Mouse (Mus musculus) liver, postnatal 0 days (tissue): ENCODE data around the gene Fam3c. TPM values are rescaled to one million over a fixed set of nuclear protein-coding genes. Genes with fewer than 3 reads are reported as not detected.
A peak's percentile ranks its signal among the peaks of the same experiment; 100 is the strongest.

Experiments used
- ATAC-seq: fragments of 200-750 bp; cut with Nextera tagmentation; 2 replicates; pipeline ENCODE4 v1.8.0; 2017; ENCODE audit warnings: mild to moderate bottlenecking, moderate library complexity
- DNase-seq: peaks from one replicate; pipeline ENCODE4 v3.0.0-alpha.2; 2016
- H3K27ac ChIP-seq: fragments of 300-500 bp; sonication (generic); 2 replicates; pipeline ENCODE4 v1.5.1; 2014; ENCODE audit warnings: antibody characterized with exemption, moderate library complexity, mild to moderate bottlenecking, low read depth
- H3K27me3 ChIP-seq: fragments of 300-500 bp; sonication (generic); 2 replicates; pipeline ENCODE4 v1.6.1; 2014; ENCODE audit warnings: low read length, control low read depth, mixed read lengths; ENCODE audit not compliant: insufficient read depth
- H3K36me3 ChIP-seq: fragments of 300-500 bp; sonication (generic); replicated peaks from 2 replicates; pipeline ENCODE4 v1.6.1; 2014; ENCODE audit warnings: mild to moderate bottlenecking, control low read depth, low read length, moderate library complexity, mixed read lengths; ENCODE audit not compliant: insufficient read depth
- H3K4me1 ChIP-seq: fragments of 300-500 bp; sonication (generic); 2 replicates; pipeline ENCODE4 v1.6.1; 2014; ENCODE audit warnings: antibody characterized with exemption, mild to moderate bottlenecking, control low read depth; ENCODE audit not compliant: insufficient read depth
- H3K4me2 ChIP-seq: fragments of 300-500 bp; sonication (generic); 2 replicates; pipeline ENCODE4 v1.6.1; 2014; ENCODE audit warnings: low read depth, mild to moderate bottlenecking, low read length, moderate library complexity, mixed read lengths
- H3K4me3 ChIP-seq: fragments of 300-500 bp; sonication (generic); 2 replicates; pipeline ENCODE4 v1.5.1; 2014; ENCODE audit warnings: low read depth, low read length
- H3K9ac ChIP-seq: fragments of 300-500 bp; sonication (generic); replicated peaks from 2 replicates; pipeline ENCODE4 v1.6.1; 2014; ENCODE audit warnings: mild to moderate bottlenecking, moderate library complexity
- H3K9me3 ChIP-seq: fragments of 300-500 bp; sonication (generic); 2 replicates; pipeline ENCODE4 v1.6.1; 2016; ENCODE audit warnings: mild to moderate bottlenecking, control low read depth, low read length, mixed read lengths
- CTCF ChIP-seq: sonication (generic); IDR thresholded peaks from 2 replicates; pipeline ENCODE4 v1.5.1; 2016; ENCODE audit warnings: antibody characterized with exemption, low read depth
- EP300 ChIP-seq: IDR thresholded peaks from 2 replicates; pipeline ENCODE4 v1.6.1; 2016; ENCODE audit warnings: antibody characterized with exemption, low read depth, mild to moderate bottlenecking
- WGBS: fragments of 180-500 bp; shearing (Covaris S2); extraction: QIAGEN DNeasy Blood & Tissue Kit; methylation state at CpG from one replicate; pipeline ENCODE4 v1.1.7; 2014; ENCODE audit not compliant: insufficient replicate concordance; 5-methylcytosine and 5-hydroxymethylcytosine counted together
- polyA plus RNA-seq: library from polyadenylated mRNA; unstranded; fragments of >200 nt; fragmentation: Nextera tagmentation; extraction: Ambion mirVana; gene quantifications from 2 replicates; pipeline ENCODE4 v1.2.1, GENCODE M21; 2015

Fam3c gene
- polyA plus RNA-seq = 32.6 and 38.2 TPM in 2 replicates

DNA sequence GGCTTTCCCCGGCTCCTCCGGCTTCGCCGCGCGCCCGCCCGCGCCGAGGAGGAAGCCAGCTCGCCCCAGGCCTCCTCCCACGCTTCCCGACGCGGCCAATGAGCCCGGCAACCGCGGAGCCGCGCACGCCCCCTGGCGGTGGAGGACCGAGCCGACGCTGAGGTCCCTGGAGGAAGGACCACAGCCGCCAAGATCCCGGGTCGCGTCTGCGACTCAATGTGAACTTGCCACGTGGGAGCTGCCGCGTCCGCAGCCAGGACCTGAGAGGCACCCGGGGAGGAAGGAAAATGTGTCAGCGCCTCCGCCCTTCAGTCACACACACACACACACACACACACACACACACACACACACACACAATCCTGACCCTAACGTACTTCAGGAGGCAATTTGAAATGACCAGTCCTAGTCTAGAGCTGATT is at the start of gene Fam3c:
Fam3c (minus strand) TSS at position 158 of the 422 bp plus-strand sequence.
- ATAC-seq = peak; percentile 93
- peak within 1 kb of the TSS; percentile 79 for H3K9ac ChIP-seq
- TF ChIP-seq CTCF (peak; percentile 96), EP300 (no peak)

DNA sequence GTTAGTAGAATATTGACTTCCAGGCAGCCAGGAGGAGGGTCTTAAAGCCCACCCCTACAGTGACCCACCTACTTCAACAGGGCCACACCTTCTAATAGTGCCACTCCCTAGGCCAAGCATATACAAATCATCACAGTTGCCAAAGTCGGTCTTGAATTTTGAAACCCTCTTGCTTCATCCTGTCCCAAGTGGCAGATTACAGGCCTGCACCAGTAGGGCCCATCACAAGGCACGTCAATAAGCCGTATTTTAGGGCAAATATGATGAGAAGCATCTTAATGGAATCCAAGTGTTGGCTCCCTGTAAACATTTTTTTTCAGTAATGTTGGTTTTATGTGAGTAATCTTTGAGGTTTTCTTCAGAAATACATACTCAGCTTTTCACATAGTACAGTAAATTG is 49.0 kb upstream of the Fam3c start:
- Histone ChIP-seq H3K36me3 (no peaks in the 10 kb centered on the region), H3K4me1 (no peaks in the 10 kb centered on the region), H3K9me3 (no peaks in the 10 kb centered on the region), H3K27ac (no peak overlapping the region), H3K27me3 (no peaks in the 10 kb centered on the region), H3K9ac (no peak overlapping the region), H3K4me2 (no peak overlapping the region), H3K4me3 (no peak overlapping the region)
- WGBS = 65% methylated on average over 3 of the region's 3 CpGs
- TF ChIP-seq CTCF (no peak), EP300 (no peak)
- ATAC-seq (no peak), DNase-seq (no peak)

More for the DNA sequence above, at the start of gene Fam3c:
- Histone ChIP-seq H3K4me2 (peak within 1 kb of the TSS; percentile 84), H3K4me3 (peak within 1 kb of the TSS; percentile 71), H3K27ac (peak within 1 kb of the TSS; percentile 83), H3K36me3 (no peaks in the 10 kb centered on the region), H3K4me1 (peaks cover 27% of the 10 kb centered on the region), H3K27me3 (no peaks in the 10 kb centered on the region), H3K9me3 (0 out of 2 replicates have a peak, but pooled peaks cover 3% of the 10 kb centered on the region)
- WGBS = under 1% methylated on average over 30 of the region's 38 CpGs
- peak; percentile 95 for DNase-seq

GRCm38 (mm10) chr6:22403736-22404135 is 47.7 kb upstream of the Fam3c start:
- TF ChIP-seq CTCF (no peak), EP300 (no peak)
- Histone ChIP-seq H3K27ac (no peak overlapping the region), H3K4me3 (no peak overlapping the region), H3K9ac (no peak overlapping the region), H3K4me1 (no peaks in the 10 kb centered on the region), H3K9me3 (no peaks in the 10 kb centered on the region), H3K36me3 (no peaks in the 10 kb centered on the region), H3K27me3 (no peaks in the 10 kb centered on the region), H3K4me2 (no peak overlapping the region)
- ATAC-seq = no peak
- WGBS = 74% methylated on average over 5 of the region's 5 CpGs
- no peak for DNase-seq

DNA sequence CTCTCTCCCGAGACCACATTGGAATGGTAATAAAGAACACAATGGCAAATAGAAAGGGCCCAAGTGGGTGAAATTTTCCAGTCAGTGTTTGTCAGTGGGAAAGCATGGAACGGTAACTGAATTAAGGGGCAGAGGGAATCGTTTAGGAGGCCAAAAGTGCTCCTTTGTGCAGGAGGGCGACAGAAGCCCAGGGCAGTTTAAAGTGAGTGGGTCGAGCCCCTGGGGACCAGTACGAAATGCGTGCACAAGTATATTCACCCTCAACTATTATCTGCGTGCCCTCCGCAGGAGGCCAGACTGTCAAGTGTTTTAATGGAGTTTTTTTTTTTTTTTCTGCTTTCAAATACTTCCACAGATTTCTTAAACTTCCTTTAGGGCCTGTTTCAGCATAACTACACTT is 47.3 kb upstream of the Fam3c start:
- H3K9me3 ChIP-seq = no peaks in the 10 kb centered on the region
- H3K4me1 ChIP-seq = no peaks in the 10 kb centered on the region
- no peak overlapping the region for H3K4me2 ChIP-seq
- 79% methylated on average over 9 of the region's 9 CpGs for WGBS
- no peak overlapping the region for H3K4me3 ChIP-seq
- no peak overlapping the region for H3K9ac ChIP-seq
- H3K27me3 ChIP-seq = no peaks in the 10 kb centered on the region
- DNase-seq = no peak
- ATAC-seq = no peak
- TF ChIP-seq CTCF = no peak
- no peaks in the 10 kb centered on the region for H3K36me3 ChIP-seq
- no peak overlapping the region for H3K27ac ChIP-seq

DNA sequence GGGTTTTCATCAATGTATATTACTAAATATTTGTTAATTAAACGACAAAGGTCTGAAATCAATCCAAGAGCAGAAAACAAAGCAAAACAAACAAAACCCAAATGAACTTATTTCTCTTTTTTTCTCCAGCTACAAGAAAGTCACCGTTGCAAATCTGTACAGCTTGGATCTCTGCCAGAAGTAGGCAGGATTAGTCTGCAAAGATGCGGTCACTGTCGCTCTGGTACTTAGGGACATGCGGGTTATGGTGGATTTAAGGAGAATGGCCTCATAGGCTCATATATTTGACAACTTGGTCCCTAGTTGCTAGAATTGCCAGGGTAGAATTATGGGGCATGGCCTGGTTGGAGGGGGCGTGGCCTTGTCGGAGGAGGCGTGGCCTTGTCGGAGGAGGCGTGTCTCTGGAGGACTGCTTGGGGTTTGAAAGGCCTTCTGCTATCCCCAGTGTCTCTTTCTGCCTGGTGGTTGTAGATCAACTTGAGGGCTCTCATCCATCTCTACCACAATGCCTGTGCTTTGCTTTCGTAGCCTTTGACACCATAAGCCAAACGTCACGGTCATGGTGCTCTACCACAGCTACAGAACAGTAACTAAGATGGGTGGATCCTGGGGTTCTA is 46.6 kb upstream of the Fam3c start:
- DNase-seq = peak; percentile 30
- 77% methylated on average over 13 of the region's 13 CpGs for WGBS
- no peaks in the 10 kb centered on the region for H3K9me3 ChIP-seq

GRCm38 (mm10) chr6:22402037-22402436 is 46.0 kb upstream of the Fam3c start:
- H3K4me3 ChIP-seq = no peak overlapping the region
- ATAC-seq (no peak), DNase-seq (no peak)
- H3K9ac ChIP-seq = no peak overlapping the region
- H3K4me2 ChIP-seq = no peak overlapping the region
- WGBS = 56% methylated on average over 5 of the region's 5 CpGs
- H3K4me1 ChIP-seq = no peaks in the 10 kb centered on the region
- no peaks in the 10 kb centered on the region for H3K27me3 ChIP-seq
- H3K36me3 ChIP-seq = no peaks in the 10 kb centered on the region
- H3K27ac ChIP-seq = no peak overlapping the region
- TF ChIP-seq EP300 = no peak
- no peak for TF ChIP-seq CTCF
- no peaks in the 10 kb centered on the region for H3K9me3 ChIP-seq

More for the DNA sequence above, 46.6 kb upstream of the Fam3c start:
- Histone ChIP-seq H3K4me2 (no peak overlapping the region), H3K9ac (no peak overlapping the region), H3K36me3 (no peaks in the 10 kb centered on the region), H3K4me1 (no peaks in the 10 kb centered on the region), H3K27ac (no peak overlapping the region), H3K4me3 (no peak overlapping the region), H3K27me3 (no peaks in the 10 kb centered on the region)
- ATAC-seq = no peak
- TF ChIP-seq EP300 (no peak), CTCF (no peak)
